Mouse (Mus musculus): ENCODE measurements around the gene Msmb.

The Msmb gene

GRCm38 (mm10) chr14:32134293-32134692 lies 7.5 kb upstream of the Msmb start:
- CTCF ChIA-PET = interaction anchor here in 2 of 4 experiments (0.7 to 1.3 kb wide), 6 partner anchors 9 to 489 kb away, joined by 3 to 4 read pairs (median 3); partner anchors contain the start of gene Ncoa4 (in 1 of the 2)
- POLR2A ChIA-PET = interaction anchor here (0.5 to 5.5 kb wide), 46 partner anchors 8 to 1170 kb away, joined by 3 to 54 read pairs (median 4); partner anchors contain the start of genes Ncoa4 (in 4 of the 4), Dph3 (in 1 of the 4) and Oxnad1 (in 1 of the 4)

GRCm38 (mm10) chr14:32136467-32136866 lies 5.4 kb upstream of the Msmb start:
- POLR2A ChIA-PET = interaction anchor here in 3 of 4 experiments (0.5 to 5.5 kb wide), 13 partner anchors 12 to 1804 kb away, joined by 3 to 54 read pairs (median 4); partner anchors contain the start of gene Ncoa4 (in 1 of the 3)
- CTCF ChIA-PET = interaction anchor here in 1 of 4 experiments (0.7 kb wide), 1 partner anchor 1437 kb away, joined by 3 read pairs; no protein-coding TSS in a partner anchor

- POLR2A ChIA-PET = interaction anchor here in 3 of 4 experiments (0.5 to 2.8 kb wide), 14 partner anchors 12 to 491 kb away, joined by 3 to 9 read pairs (median 4); partner anchors contain the start of genes Ncoa4 (in 2 of the 3), Dph3 (in 1 of the 3), Oxnad1 (in 1 of the 3) and Parg (in 1 of the 3)
- CTCF ChIA-PET = interaction anchor here in 2 of 4 experiments (0.7 to 1.0 kb wide), 2 partner anchors 9 to 29 kb away, joined by 3 to 6 read pairs; no protein-coding TSS in a partner anchor
Measured at GRCm38 (mm10) chr14:32140359-32140965, 1.4 kb upstream of the Msmb start.

- CTCF ChIA-PET = no interaction called here
- POLR2A ChIA-PET = interaction anchor here in 2 of 4 experiments (0.5 to 2.9 kb wide), 4 partner anchors 15 to 22 kb away, joined by 3 to 18 read pairs (median 3); partner anchors contain the start of gene Ncoa4 (in 1 of the 2)
Measured at GRCm38 (mm10) chr14:32144734-32145133, 2.9 kb downstream of the Msmb start.

- CTCF ChIA-PET = no interaction called here
- POLR2A ChIA-PET = interaction anchor here (0.6 to 2.9 kb wide), 12 partner anchors 10 to 60 kb away, joined by 3 to 18 read pairs (median 6); partner anchors contain the start of genes Ncoa4 (in 3 of the 4), Dph3 (in 1 of the 4) and Oxnad1 (in 1 of the 4)
Measured at GRCm38 (mm10) chr14:32145401-32145800, 3.6 kb downstream of the Msmb start.

- POLR2A ChIA-PET = interaction anchor here (0.6 to 2.9 kb wide), 16 partner anchors 9 to 60 kb away, joined by 3 to 18 read pairs (median 4); partner anchors contain the start of genes Ncoa4 (in 3 of the 4), Dph3 (in 1 of the 4) and Oxnad1 (in 1 of the 4)
Measured at GRCm38 (mm10) chr14:32145809-32146511, 4.1 kb downstream of the Msmb start.

GRCm38 (mm10) chr14:32146578-32146977 lies 4.8 kb downstream of the Msmb start:
- CTCF ChIA-PET = interaction anchor here in 1 of 4 experiments (0.9 kb wide), 1 partner anchor 25 kb away, joined by 3 read pairs; no protein-coding TSS in a partner anchor
- POLR2A ChIA-PET = interaction anchor here in 2 of 4 experiments (1.1 to 2.9 kb wide), 11 partner anchors 8 to 61 kb away, joined by 3 to 18 read pairs (median 7); partner anchors contain the start of genes Ncoa4 (in 2 of the 2), Dph3 (in 1 of the 2) and Oxnad1 (in 1 of the 2)

More at GRCm38 (mm10) chr14:32145809-32146511, 4.1 kb downstream of the Msmb start:
- CTCF ChIA-PET = interaction anchor here in 1 of 4 experiments (0.9 kb wide), 1 partner anchor 25 kb away, joined by 3 read pairs; no protein-coding TSS in a partner anchor

GRCm38 (mm10) chr14:32150872-32151271 lies 9.0 kb downstream of the Msmb start:
- CTCF ChIA-PET = interaction anchor here in 1 of 4 experiments (0.7 kb wide), 1 partner anchor 8 kb away, joined by 4 read pairs; the partner anchor contains the start of gene Ncoa4
- POLR2A ChIA-PET = interaction anchor here in 2 of 4 experiments (1.0 to 1.9 kb wide), 3 partner anchors 14 to 51 kb away, joined by 3 to 9 read pairs (median 4); partner anchors contain the start of genes Parg (in 1 of the 2) and Timm23 (in 1 of the 2)

- ChIA-PET CTCF (interaction anchor here in 1 of 4 experiments (0.5 kb wide), 1 partner anchor 680 kb away, joined by 5 read pairs; no protein-coding TSS in a partner anchor), POLR2A (interaction anchor here in 3 of 4 experiments (0.7 to 1.7 kb wide), 6 partner anchors 11 to 32 kb away, joined by 3 to 8 read pairs (median 3); partner anchors contain the start of gene Msmb (in 1 of the 3))
Measured at GRCm38 (mm10) chr14:32152243-32152965, 10.6 kb downstream of the Msmb start.

- CTCF ChIA-PET = no interaction called here
- POLR2A ChIA-PET = interaction anchor here in 2 of 4 experiments (0.7 to 1.7 kb wide), 2 partner anchors 11 to 12 kb away, joined by 3 to 8 read pairs; partner anchors contain the start of gene Msmb (in 1 of the 2)
Measured at GRCm38 (mm10) chr14:32153156-32153555, 11.3 kb downstream of the Msmb start.

GRCm38 (mm10) chr14:32154758-32155157 lies 12.9 kb downstream of the Msmb start:
- POLR2A ChIA-PET = interaction anchor here in 2 of 4 experiments (0.5 to 3.2 kb wide), 18 partner anchors 9 to 108 kb away, joined by 3 to 23 read pairs (median 4); partner anchors contain the start of gene Msmb (in 1 of the 2)
- CTCF ChIA-PET = no interaction called here

- POLR2A ChIA-PET = interaction anchor here (0.5 to 4.4 kb wide), 86 partner anchors 9 to 1192 kb away, joined by 3 to 32 read pairs (median 5); partner anchors contain the start of genes Dph3 (in 3 of the 4), Oxnad1 (in 3 of the 4), Msmb (in 2 of the 4) and Parg (in 2 of the 4)
- CTCF ChIA-PET = interaction anchor here in 3 of 4 experiments (0.5 to 0.9 kb wide), 6 partner anchors 9 to 1048 kb away, joined by 3 to 7 read pairs (median 4); no protein-coding TSS in a partner anchor
Measured at GRCm38 (mm10) chr14:32159150-32159670, 17.4 kb downstream of the Msmb start.

- CTCF ChIA-PET = interaction anchor here (0.5 to 1.4 kb wide), 11 partner anchors 9 to 1049 kb away, joined by 3 to 9 read pairs (median 4); no protein-coding TSS in a partner anchor
Measured at GRCm38 (mm10) chr14:32159690-32160246, 17.9 kb downstream of the Msmb start, which contains the start of gene Ncoa4. Gene Ncoa4, plus strand, starts transcription at chr14:32159865.

GRCm38 (mm10) chr14:32160563-32160962 lies 18.7 kb downstream of the Msmb start:
- POLR2A ChIA-PET = interaction anchor here in 3 of 4 experiments (0.5 to 3.7 kb wide), 35 partner anchors 9 to 204 kb away, joined by 3 to 32 read pairs (median 7); partner anchors contain the start of genes Msmb (in 2 of the 3), Parg (in 2 of the 3), Timm23 (in 2 of the 3) and Dph3 (in 1 of the 3)
- CTCF ChIA-PET = interaction anchor here in 2 of 4 experiments (0.6 to 1.7 kb wide), 4 partner anchors 9 to 168 kb away, joined by 3 to 9 read pairs (median 4); no protein-coding TSS in a partner anchor

More at GRCm38 (mm10) chr14:32159690-32160246, 17.9 kb downstream of the Msmb start, which contains the start of gene Ncoa4:
- POLR2A ChIA-PET = interaction anchor here (0.5 to 4.4 kb wide), 90 partner anchors 8 to 1191 kb away, joined by 3 to 32 read pairs (median 4); partner anchors contain the start of genes Dph3 (in 3 of the 4), Oxnad1 (in 3 of the 4), Msmb (in 2 of the 4) and Parg (in 2 of the 4)

GRCm38 (mm10) chr14:32161090-32161885 lies 19.5 kb downstream of the Msmb start:
- POLR2A ChIA-PET = interaction anchor here in 3 of 4 experiments (1.0 to 4.9 kb wide), 20 partner anchors 8 to 76 kb away, joined by 3 to 32 read pairs (median 7); partner anchors contain the start of genes Dph3 (in 2 of the 3), Oxnad1 (in 2 of the 3), Parg (in 1 of the 3) and Timm23 (in 1 of the 3)
- CTCF ChIA-PET = interaction anchor here in 2 of 4 experiments (0.5 to 1.7 kb wide), 2 partner anchors 47 to 49 kb away, joined by 3 to 4 read pairs; no protein-coding TSS in a partner anchor

All from embryonic stem cell, embryonic (primary cell).